Mouse (Mus musculus): ENCODE measurements around the gene Homer1. TPM values are rescaled to one million over a fixed set of nuclear protein-coding genes. Genes with fewer than 3 reads are reported as not detected.

The Homer1 gene
- polyA plus RNA-seq, 1 experiment from 2014 or later, result 3.0 TPM

Other genes with a start within 250 kb of the Homer1 start
- 0.04 and 0.05 TPM in 2 replicates for gene Cmya5, start 154.9 kb upstream of the Homer1 start, polyA plus RNA-seq (2015; fragmentation: Nextera tagmentation; extraction: Ambion mirVana)
- 49.3 and 50.3 TPM in 2 replicates for gene Tent2, start 107.2 kb upstream of the Homer1 start, polyA plus RNA-seq (2015; fragmentation: Nextera tagmentation; extraction: Ambion mirVana)
- 1.9 and 2.2 TPM in 2 replicates for gene Jmy, start 200.2 kb downstream of the Homer1 start, polyA plus RNA-seq (2015; fragmentation: Nextera tagmentation; extraction: Ambion mirVana)

All from intestine, embryonic 16.5 days (tissue).